Mouse (Mus musculus) kidney, embryonic 15.5 days (tissue): ENCODE data around the gene Rlf. TPM values are rescaled to one million over a fixed set of nuclear protein-coding genes. Genes with fewer than 3 reads are reported as not detected.

Experiments
- ATAC-seq: fragments of 200-750 bp; cut with Nextera tagmentation; replicated peaks from 2 replicates; pipeline ENCODE4 v1.8.0; 2017; ENCODE audit warnings: moderate TSS enrichment; ENCODE audit not compliant: low FRiP score
- H3K27ac ChIP-seq: fragments of 300-500 bp; sonication (generic); 2 replicates; pipeline ENCODE4 v1.5.1; 2015; ENCODE audit warnings: mild to moderate bottlenecking, inconsistent platforms
- H3K27me3 ChIP-seq: fragments of 300-500 bp; sonication (generic); 2 replicates; pipeline ENCODE4 v1.6.1; 2015; ENCODE audit warnings: inconsistent platforms
- H3K36me3 ChIP-seq: fragments of 300-500 bp; sonication (generic); 2 replicates; pipeline ENCODE4 v1.6.1; 2015; ENCODE audit warnings: inconsistent platforms
- H3K4me1 ChIP-seq: fragments of 300-500 bp; sonication (generic); 2 replicates; pipeline ENCODE4 v1.6.1; 2015; ENCODE audit warnings: inconsistent platforms
- H3K4me2 ChIP-seq: fragments of 300-500 bp; sonication (generic); 2 replicates; pipeline ENCODE4 v1.6.1; 2015; ENCODE audit warnings: moderate library complexity, mild to moderate bottlenecking, inconsistent platforms
- H3K4me3 ChIP-seq: fragments of 300-500 bp; sonication (generic); replicated peaks from 2 replicates; pipeline ENCODE4 v1.5.1; 2015; ENCODE audit warnings: mild to moderate bottlenecking, inconsistent platforms
- H3K9ac ChIP-seq: fragments of 300-500 bp; sonication (generic); 2 replicates; pipeline ENCODE4 v1.6.1; 2015; ENCODE audit warnings: mild to moderate bottlenecking, inconsistent platforms
- H3K9me3 ChIP-seq: fragments of 300-500 bp; sonication (generic); replicated peaks from 2 replicates; pipeline ENCODE4 v1.6.1; 2016; ENCODE audit warnings: inconsistent platforms
- WGBS: fragments of 180-500 bp; shearing (Covaris S2); methylation state at CpG from one replicate; pipeline ENCODE4 v1.1.7; 2015; ENCODE audit warnings: mixed read lengths; 5-methylcytosine and 5-hydroxymethylcytosine counted together
- polyA plus RNA-seq: library from polyadenylated mRNA; unstranded; fragments of >200 nt; fragmentation: Nextera tagmentation; extraction: Ambion mirVana; gene quantifications from 2 replicates; pipeline ENCODE4 v1.2.1, GENCODE M21; 2015

The Rlf gene
- polyA plus RNA-seq, 1 experiment from 2014 or later: 25.7 TPM

GRCm38 (mm10) chr4:121109126-121109525 is 105.8 kb downstream of the Rlf start, which contains the start of gene Tmco2:
Gene Tmco2, minus strand, starts transcription at chr4:121109226.
- H3K4me3 ChIP-seq: no peak within 1 kb of the TSS
- ATAC-seq: no peak
- no peaks in the 10 kb centered on the region for H3K4me1 ChIP-seq
- H3K9ac ChIP-seq: no peak within 1 kb of the TSS
- H3K27me3 ChIP-seq: no peaks in the 10 kb centered on the region
- no peaks in the 10 kb centered on the region for H3K9me3 ChIP-seq
- no peak within 1 kb of the TSS for H3K27ac ChIP-seq
- H3K36me3 ChIP-seq: no peaks in the 10 kb centered on the region
- no peak within 1 kb of the TSS for H3K4me2 ChIP-seq
- 94% methylated on average over 2 of the region's 2 CpGs for WGBS

- Histone ChIP-seq H3K4me2 (no peak overlapping the region), H3K27ac (no peak overlapping the region), H3K4me3 (no peak overlapping the region), H3K9ac (no peak overlapping the region), H3K9me3 (no peaks in the 10 kb centered on the region), H3K36me3 (no peaks in the 10 kb centered on the region), H3K4me1 (no peaks in the 10 kb centered on the region), H3K27me3 (no peaks in the 10 kb centered on the region)
- ATAC-seq: no peak
- 88% methylated on average over 4 of the region's 4 CpGs for WGBS
These were observed 111.6 kb downstream of the Rlf start for GRCm38 (mm10) chr4:121103304-121103703.

GRCm38 (mm10) chr4:121097650-121098378 is 117.1 kb downstream of the Rlf start, which contains the start of gene Zmpste24:
Gene Zmpste24, minus strand, starts transcription at chr4:121098241.
- peak; percentile 92 for ATAC-seq
- peak within 1 kb of the TSS; percentile 60 for H3K9ac ChIP-seq
- H3K36me3 ChIP-seq: peaks cover 27% of the 10 kb centered on the region
- peak within 1 kb of the TSS; percentile 67 for H3K4me3 ChIP-seq
- under 1% methylated on average over 39 of the region's 39 CpGs for WGBS
- H3K4me2 ChIP-seq: peak within 1 kb of the TSS; percentile 61
- H3K27me3 ChIP-seq: no peaks in the 10 kb centered on the region
- H3K4me1 ChIP-seq: peaks cover 13% of the 10 kb centered on the region
- H3K27ac ChIP-seq: peak within 1 kb of the TSS; percentile 78
- no peaks in the 10 kb centered on the region for H3K9me3 ChIP-seq

Other genes starting within 250 kb of the Rlf start
- gene Smap2, start 197.8 kb downstream of the Rlf start, polyA plus RNA-seq: 14.4 and 15.4 TPM in 2 replicates
- 3.9 and 6.0 TPM in 2 replicates for gene Col9a2, start 175.7 kb downstream of the Rlf start, polyA plus RNA-seq
- gene Zmpste24, start 116.8 kb downstream of the Rlf start, polyA plus RNA-seq: 37.8 and 38.1 TPM in 2 replicates
- gene Tmco2, start 105.9 kb downstream of the Rlf start, polyA plus RNA-seq: not detected in 2 replicates
- not detected in 2 replicates for gene Gm12888, start 109.8 kb upstream of the Rlf start, polyA plus RNA-seq
- not detected in 2 replicates for gene Gm12886, start 208.0 kb upstream of the Rlf start, polyA plus RNA-seq